Mouse (Mus musculus) lung, embryonic 14.5 days (tissue): ENCODE measurements around the gene Ankrd9. TPM values are rescaled to one million over a fixed set of nuclear protein-coding genes. Genes with fewer than 3 reads are reported as not detected.

Source experiments
- ATAC-seq: fragments of 200-750 bp; cut with Nextera tagmentation; 2 replicates; pipeline ENCODE4 v1.8.0; 2017; ENCODE audit warnings: mild to moderate bottlenecking, moderate TSS enrichment, moderate library complexity; ENCODE audit not compliant: insufficient read depth
- DNase-seq: peaks from one replicate; pipeline ENCODE4 v3.0.0-alpha.2; 2015
- H3K27ac ChIP-seq: fragments of 300-500 bp; sonication (generic); 2 replicates; pipeline ENCODE4 v1.5.1; 2014; ENCODE audit warnings: low read depth, mild to moderate bottlenecking, moderate library complexity
- H3K27me3 ChIP-seq: fragments of 300-500 bp; sonication (generic); 2 replicates; pipeline ENCODE4 v1.6.1; 2014; ENCODE audit warnings: low read length, control low read depth; ENCODE audit not compliant: insufficient read depth
- H3K36me3 ChIP-seq: fragments of 300-500 bp; sonication (generic); 2 replicates; pipeline ENCODE4 v1.6.1; 2014; ENCODE audit warnings: control low read depth; ENCODE audit not compliant: insufficient read depth
- H3K4me1 ChIP-seq: fragments of 300-500 bp; sonication (generic); 2 replicates; pipeline ENCODE4 v1.6.1; 2014; ENCODE audit warnings: antibody characterized with exemption, control low read depth; ENCODE audit not compliant: insufficient read depth
- H3K4me2 ChIP-seq: fragments of 300-500 bp; sonication (generic); 2 replicates; pipeline ENCODE4 v1.6.1; 2014; ENCODE audit warnings: mild to moderate bottlenecking
- H3K4me3 ChIP-seq: fragments of 300-500 bp; sonication (generic); 2 replicates; pipeline ENCODE4 v1.5.1; 2014; ENCODE audit warnings: low read depth, low read length
- H3K9ac ChIP-seq: fragments of 300-500 bp; sonication (generic); 2 replicates; pipeline ENCODE4 v1.6.1; 2014
- H3K9me3 ChIP-seq: fragments of 300-500 bp; sonication (generic); 2 replicates; pipeline ENCODE4 v1.6.1; 2016; ENCODE audit warnings: low read depth, low read length, control low read depth
- CTCF ChIP-seq: IDR thresholded peaks from 2 replicates; pipeline ENCODE4 v1.5.1; 2016; ENCODE audit warnings: antibody characterized with exemption, low read depth
- WGBS: fragments of 180-500 bp; shearing (Covaris S2); extraction: QIAGEN DNeasy Blood & Tissue Kit; methylation state at CpG from one replicate; pipeline ENCODE4 v1.1.7; 2014; 5-methylcytosine and 5-hydroxymethylcytosine counted together
- polyA plus RNA-seq: library from polyadenylated mRNA; unstranded; fragments of >200 nt; fragmentation: Nextera tagmentation; extraction: Ambion mirVana; gene quantifications from 2 replicates; pipeline ENCODE4 v1.2.1, GENCODE M21; 2014

The Ankrd9 gene
- polyA plus RNA-seq, 1 experiment from 2014 or later, result 14.2 TPM

- no peak for ATAC-seq
- TF ChIP-seq CTCF, result no peak
- Histone ChIP-seq H3K27ac (no peak overlapping the region), H3K4me3 (no peak overlapping the region), H3K36me3 (peaks cover 40% of the 10 kb centered on the region), H3K9me3 (no peaks in the 10 kb centered on the region), H3K4me2 (no peak overlapping the region), H3K27me3 (no peaks in the 10 kb centered on the region), H3K4me1 (no peaks in the 10 kb centered on the region), H3K9ac (no peak overlapping the region)
- 84% methylated on average over 5 of the region's 5 CpGs for WGBS
- DNase-seq, result no peak
These were observed 41.3 kb downstream of the Ankrd9 start for GRCm38 (mm10) chr12:110937496-110937895.

GRCm38 (mm10) chr12:110935983-110936620 is 42.7 kb downstream of the Ankrd9 start:
- no peak overlapping the region for H3K27ac ChIP-seq
- peak; percentile 88 for TF ChIP-seq CTCF
- peak; percentile 90 for DNase-seq
- no peak overlapping the region for H3K4me3 ChIP-seq
- H3K4me2 ChIP-seq, result no peak overlapping the region
- H3K27me3 ChIP-seq, result no peaks in the 10 kb centered on the region
- peak; percentile 54; the same call in 1 of the 2 replicates for ATAC-seq
- WGBS, result 60% methylated on average over 9 of the region's 9 CpGs
- no peak overlapping the region for H3K9ac ChIP-seq
- no peaks in the 10 kb centered on the region for H3K9me3 ChIP-seq
- peaks cover 41% of the 10 kb centered on the region for H3K36me3 ChIP-seq
- no peaks in the 10 kb centered on the region for H3K4me1 ChIP-seq

GRCm38 (mm10) chr12:110932820-110933219 is 46.0 kb downstream of the Ankrd9 start:
- no peak overlapping the region for H3K9ac ChIP-seq
- H3K27ac ChIP-seq, result no peak overlapping the region
- TF ChIP-seq CTCF, result no peak
- H3K4me3 ChIP-seq, result no peak overlapping the region
- no peak overlapping the region for H3K4me2 ChIP-seq
- no peaks in the 10 kb centered on the region for H3K27me3 ChIP-seq
- 63% methylated on average over 5 of the region's 5 CpGs for WGBS
- H3K4me1 ChIP-seq, result no peaks in the 10 kb centered on the region
- no peak for ATAC-seq
- H3K36me3 ChIP-seq, result peaks cover 27% of the 10 kb centered on the region
- H3K9me3 ChIP-seq, result no peaks in the 10 kb centered on the region
- no peak for DNase-seq

Other genes with a start within 250 kb of the Ankrd9 start
- 23.3 and 25.4 TPM in 2 replicates for gene Wdr20, start 241.1 kb downstream of the Ankrd9 start, polyA plus RNA-seq
- 5.8 and 5.9 TPM in 2 replicates for gene Mok, start 138.1 kb downstream of the Ankrd9 start, polyA plus RNA-seq
- 4.4 and 5.2 TPM in 2 replicates for gene Zfp839, start 128.8 kb downstream of the Ankrd9 start, polyA plus RNA-seq
- gene Cinp, start 89.9 kb downstream of the Ankrd9 start, polyA plus RNA-seq, result 91.8 and 94.0 TPM in 2 replicates
- gene Tecpr2, start 89.8 kb downstream of the Ankrd9 start, polyA plus RNA-seq, result 4.0 and 5.2 TPM in 2 replicates
- 14.4 and 17.0 TPM in 2 replicates for gene Rcor1, start 60.3 kb upstream of the Ankrd9 start, polyA plus RNA-seq
- 10.7 and 11.7 TPM in 2 replicates for gene Traf3, start 187.3 kb upstream of the Ankrd9 start, polyA plus RNA-seq
- not detected in 2 replicates for gene 4930595D18Rik, start 205.5 kb upstream of the Ankrd9 start, polyA plus RNA-seq